Mouse (Mus musculus) olfactory bulb, adult 2 months (tissue): ENCODE data around the gene Gm5617.

ENCODE experiments used
- CTCF ChIP-seq: fragments of 200-500 bp; IDR thresholded peaks from 2 replicates; pipeline ENCODE4 v1.5.1; 2012; ENCODE audit warnings: low read depth, mild to moderate bottlenecking, low read length, moderate library complexity; ENCODE audit not compliant: insufficient read depth
- POLR2A ChIP-seq: fragments of 200-500 bp; IDR thresholded peaks from 2 replicates; pipeline ENCODE4 v1.6.1; 2012; ENCODE audit warnings: mild to moderate bottlenecking, low read depth, low read length, moderate library complexity; ENCODE audit not compliant: insufficient read depth

DNA sequence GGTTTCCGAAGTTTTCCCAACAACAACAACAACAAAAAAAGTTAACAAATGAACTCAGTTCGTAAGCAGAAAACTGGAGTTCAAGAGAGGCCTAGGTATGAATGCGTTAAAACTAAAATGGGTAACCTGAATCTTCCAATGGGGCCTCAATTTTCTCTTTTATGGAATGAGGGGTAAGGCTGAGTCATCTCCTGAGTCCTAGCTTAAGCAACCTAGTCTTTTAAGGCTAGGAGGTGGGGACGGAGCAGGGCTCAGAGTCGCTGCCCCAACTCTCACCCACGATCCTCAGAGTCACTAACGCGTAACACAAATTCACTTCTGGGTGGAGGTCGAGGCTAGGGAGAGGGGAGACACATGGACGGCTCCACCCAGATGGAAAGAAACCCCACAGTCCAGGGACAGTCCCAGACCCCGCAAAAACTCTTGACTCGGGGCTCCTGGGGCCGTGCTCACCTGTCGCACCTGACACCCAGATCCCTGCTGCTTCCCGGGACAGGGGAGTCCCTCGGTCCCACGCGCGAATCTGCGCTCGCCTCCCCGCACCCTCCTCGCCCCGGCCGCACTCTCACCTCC, 15.3 kb upstream of the Gm5617 start:
- TF ChIP-seq CTCF (no peak), POLR2A (no peak)
